In the genomic region with DNA sequence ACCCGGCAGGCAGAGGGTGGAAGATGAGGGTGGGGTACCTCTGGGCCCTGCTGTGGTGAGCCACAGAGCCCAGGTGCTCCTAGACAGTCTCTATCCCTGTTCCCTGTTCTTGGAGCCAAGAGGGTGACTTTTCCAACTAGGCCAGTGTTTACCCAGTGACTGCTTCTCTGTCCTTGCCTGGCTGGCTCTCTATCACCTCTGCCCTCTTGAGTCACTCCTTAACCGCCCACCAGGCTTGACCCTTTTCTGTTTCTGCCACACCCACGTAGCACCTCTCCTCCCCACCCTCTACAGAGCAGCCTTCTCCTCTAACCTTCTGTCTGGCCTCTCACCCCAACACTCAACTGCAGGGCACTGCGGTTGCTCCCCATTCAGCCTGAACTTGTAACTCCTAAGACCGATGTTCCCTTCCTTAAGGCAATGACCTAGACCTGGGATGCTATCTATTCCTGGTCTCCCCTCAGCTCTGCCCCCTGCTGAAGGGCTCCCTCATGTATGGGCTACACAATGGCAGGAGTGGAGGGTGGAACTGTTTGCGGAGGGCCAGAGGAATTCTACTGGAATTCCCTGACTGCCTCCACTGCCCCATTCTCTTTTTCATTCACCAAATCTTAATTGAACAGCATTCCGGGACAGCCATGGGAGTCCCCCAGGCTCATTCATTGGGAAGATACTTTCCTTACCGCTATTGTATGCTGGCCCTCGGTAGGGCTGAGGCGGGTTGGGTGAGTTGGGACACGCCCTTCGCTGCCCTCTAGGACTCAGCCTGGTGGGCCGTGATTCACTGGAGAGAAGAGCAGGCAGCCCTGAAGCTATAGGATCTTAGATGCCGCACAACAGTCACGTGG, we compare ENCODE assay signal across 9 mouse cellular contexts. TPM values are rescaled to one million over a fixed set of nuclear protein-coding genes. Genes with fewer than 3 reads are reported as not detected.
DNase-seq lines count a peak whose midpoint lies in the region; ATAC-seq lines count a peak whose summit lies in the region.
"Had no signal": no experiment of that assay in that cellular context is flagged by ENCODE, and none has a peak within 500 bp of the region (broad histone marks: within the 10 kb centered on the region; RNA-seq: fewer than 3 reads in every experiment).

No protein-coding gene starts in this region.

- WGBS in heart, embryonic 12.5 days: 21% methylated on average over 15 of the region's 15 CpGs
- WGBS in hindbrain, embryonic 14.5 days: 31% methylated on average over 15 of the region's 15 CpGs
- WGBS in midbrain, embryonic 14.5 days: 41% methylated on average over 15 of the region's 15 CpGs

- intact Hi-C loops in heart, postnatal 36 days (cut with DNase I): loop anchor here (2.0 to 5.0 kb wide), 2 partner anchors 19 to 32 kb away; no protein-coding TSS in a partner anchor

- peak overlapping the region; percentile 88 for H3K4me3 ChIP-seq in heart, embryonic 12.5 days
- peak overlapping the region; percentile 92 for H3K4me3 ChIP-seq in brown adipose tissue, adult 24 weeks (ENCODE audit: insufficient read depth, low read depth, low read length)
- H3K4me3 ChIP-seq in hindbrain, embryonic 14.5 days (replicated peaks; ENCODE audit: low read length): peak overlapping the region; percentile 54; the same call in 1 of the 2 replicates
- H3K4me3 ChIP-seq in midbrain, embryonic 14.5 days (replicated peaks; ENCODE audit: low read depth, low read length): no peak overlapping the region; the same call in 1 of the 2 replicates

- H3K36me3 ChIP-seq in heart, embryonic 12.5 days: peaks cover 8% of the 10 kb centered on the region
- no peaks in the 10 kb centered on the region for H3K36me3 ChIP-seq in hindbrain, embryonic 14.5 days (replicated peaks; ENCODE audit: control insufficient read depth, insufficient read depth)
- no peaks in the 10 kb centered on the region for H3K36me3 ChIP-seq in midbrain, embryonic 14.5 days (ENCODE audit: control insufficient read depth, insufficient read depth, low read length)

- H3K9ac ChIP-seq in heart, embryonic 12.5 days: peak overlapping the region; percentile 99
- H3K9ac ChIP-seq in hindbrain, embryonic 14.5 days: no peak overlapping the region; the same call in 1 of the 2 replicates
- H3K9ac ChIP-seq in midbrain, embryonic 14.5 days (replicated peaks; ENCODE audit: low read length): no peak overlapping the region

- no peak for ATAC-seq in heart, embryonic 12.5 days (ENCODE audit: insufficient number of reproducible peaks, low FRiP score)
- no peak for ATAC-seq in hindbrain, embryonic 14.5 days (ENCODE audit: low FRiP score)
- ATAC-seq in midbrain, embryonic 14.5 days (ENCODE audit: low FRiP score, low TSS enrichment): no peak
- ATAC-seq in erythroid progenitor cell, adult 5-6 weeks (replicated peaks; ENCODE audit: low FRiP score, poor library complexity, severe bottlenecking): no peak

- H3K9me3 ChIP-seq in heart, embryonic 12.5 days (replicated peaks): no peaks in the 10 kb centered on the region
- H3K9me3 ChIP-seq in hindbrain, embryonic 14.5 days (ENCODE audit: control insufficient read depth, low read length): no peaks in the 10 kb centered on the region
- no peaks in the 10 kb centered on the region for H3K9me3 ChIP-seq in midbrain, embryonic 14.5 days (ENCODE audit: control insufficient read depth, low read length)

- peak overlapping the region; percentile 93 for H3K27ac ChIP-seq in heart, embryonic 12.5 days (ENCODE audit: poor library complexity, severe bottlenecking)
- H3K27ac ChIP-seq in brown adipose tissue, adult 24 weeks (replicated peaks; ENCODE audit: low read depth, low read length): peak overlapping the region; percentile 97
- no peak overlapping the region for H3K27ac ChIP-seq in hindbrain, embryonic 14.5 days
- H3K27ac ChIP-seq in midbrain, embryonic 14.5 days (replicated peaks; ENCODE audit: low read depth, low read length): no peak overlapping the region

- H3K4me2 ChIP-seq in heart, embryonic 12.5 days: peak overlapping the region; percentile 95
- H3K4me2 ChIP-seq in hindbrain, embryonic 14.5 days (replicated peaks): peak overlapping the region; percentile 97
- H3K4me2 ChIP-seq in midbrain, embryonic 14.5 days (ENCODE audit: low read length): peak overlapping the region; percentile 97

- no peaks in the 10 kb centered on the region for H3K27me3 ChIP-seq in heart, embryonic 12.5 days (replicated peaks)
- H3K27me3 ChIP-seq in hindbrain, embryonic 14.5 days (ENCODE audit: control insufficient read depth, insufficient read depth, low read length): no peaks in the 10 kb centered on the region
- no peaks in the 10 kb centered on the region for H3K27me3 ChIP-seq in midbrain, embryonic 14.5 days (ENCODE audit: control insufficient read depth, insufficient read depth, low read length)

- DNase-seq in heart, postnatal 36 days: no peak
- DNase-seq in hindbrain, embryonic 14.5 days (ENCODE audit: low spot score): no peak
- DNase-seq in midbrain, embryonic 14.5 days: no peak
- DNase-seq in frontal cortex, postnatal 25 days (ENCODE audit: low spot score in 2 of 2): no peak
- no peak for DNase-seq in layer of hippocampus, postnatal 14 days (ENCODE audit: low spot score in 2 of 2)

- H3K4me1 ChIP-seq in heart, embryonic 12.5 days (replicated peaks): peaks cover 77% of the 10 kb centered on the region
- peaks cover 22% of the 10 kb centered on the region for H3K4me1 ChIP-seq in brown adipose tissue, adult 24 weeks (ENCODE audit: control insufficient read depth, insufficient read depth, insufficient read length, low read length)
- peaks cover 18% of the 10 kb centered on the region; the same call in 1 of the 2 replicates for H3K4me1 ChIP-seq in hindbrain, embryonic 14.5 days (replicated peaks; ENCODE audit: control insufficient read depth, insufficient read depth, low read length)
- peaks cover 13% of the 10 kb centered on the region for H3K4me1 ChIP-seq in midbrain, embryonic 14.5 days (ENCODE audit: control insufficient read depth, insufficient read depth, low read length)

RNA-seq across cellular contexts. Expression of gene Hspg2, which starts 1.5 kb away (rescaled TPM):
- 51.8 and 61.5 TPM in 2 replicates for polyA plus RNA-seq in heart, embryonic 12.5 days (2016; fragmentation: Nextera tagmentation; extraction: Ambion mirVana)
- total RNA-seq in heart, postnatal 36 days (2021): 100 to 1,000 TPM; 240 to 255 TPM
- 32.5 and 49.7 TPM in 2 replicates for polyA plus RNA-seq in brown adipose tissue, adult 24 weeks (2012; ENCODE audit: insufficient read depth, insufficient read length, missing spikeins)
- polyA plus RNA-seq in hindbrain, embryonic 14.5 days (2014; fragmentation: Nextera tagmentation; extraction: Ambion mirVana): 8.7 and 10.7 TPM in 2 replicates
- polyA plus RNA-seq in midbrain, embryonic 14.5 days (2014; fragmentation: Nextera tagmentation; extraction: Ambion mirVana): 2.0 and 7.6 TPM in 2 replicates
- not detected in 2 replicates for total RNA-seq in erythroid progenitor cell, adult 5-6 weeks (2015; ENCODE audit: low replicate concordance)
- total RNA-seq in erythroid progenitor cell, adult 5-6 weeks (2017; ENCODE audit: low replicate concordance): 0.13 TPM in 1 of 2 replicates, not detected in the other
- total RNA-seq in layer of hippocampus, postnatal 14 days (2021): 10 to 100 TPM; 11.5 to 17.9 TPM

RNA-seq across cellular contexts. Expression of gene 1700013G24Rik, which starts 17.0 kb away (rescaled TPM):
- not detected in 2 replicates for polyA plus RNA-seq in heart, embryonic 12.5 days (2016; fragmentation: Nextera tagmentation; extraction: Ambion mirVana)
- not detected for total RNA-seq in heart, postnatal 36 days (2021)
- not detected in 2 replicates for polyA plus RNA-seq in brown adipose tissue, adult 24 weeks (2012; ENCODE audit: insufficient read depth, insufficient read length, missing spikeins)
- polyA plus RNA-seq in hindbrain, embryonic 14.5 days (2014; fragmentation: Nextera tagmentation; extraction: Ambion mirVana): not detected in 2 replicates
- not detected in 2 replicates for polyA plus RNA-seq in midbrain, embryonic 14.5 days (2014; fragmentation: Nextera tagmentation; extraction: Ambion mirVana)
- total RNA-seq in erythroid progenitor cell, adult 5-6 weeks (2015; ENCODE audit: low replicate concordance): not detected in 2 replicates
- not detected in 2 replicates for total RNA-seq in erythroid progenitor cell, adult 5-6 weeks (2017; ENCODE audit: low replicate concordance)
- total RNA-seq in layer of hippocampus, postnatal 14 days (2021): not detected
- total RNA-seq: gastrocnemius, adult 8-10 months had no signal

RNA-seq across cellular contexts. Expression of gene Cela3b, which starts 39.7 kb away (rescaled TPM):
- polyA plus RNA-seq in heart, embryonic 12.5 days (2016; fragmentation: Nextera tagmentation; extraction: Ambion mirVana): not detected in 2 replicates
- not detected for total RNA-seq in heart, postnatal 36 days (2021)
- not detected in 2 replicates for polyA plus RNA-seq in brown adipose tissue, adult 24 weeks (2012; ENCODE audit: insufficient read depth, insufficient read length, missing spikeins)
- polyA plus RNA-seq in hindbrain, embryonic 14.5 days (2014; fragmentation: Nextera tagmentation; extraction: Ambion mirVana): not detected in 2 replicates
- not detected in 2 replicates for polyA plus RNA-seq in midbrain, embryonic 14.5 days (2014; fragmentation: Nextera tagmentation; extraction: Ambion mirVana)
- not detected in 2 replicates for total RNA-seq in erythroid progenitor cell, adult 5-6 weeks (2015; ENCODE audit: low replicate concordance)
- not detected in 2 replicates for total RNA-seq in erythroid progenitor cell, adult 5-6 weeks (2017; ENCODE audit: low replicate concordance)
- total RNA-seq in layer of hippocampus, postnatal 14 days (2021): not detected
- total RNA-seq: gastrocnemius, adult 8-10 months had no signal

Comparison
In these comparisons a context has a peak if more than half of its experiments do, and no peak if none do; other contexts are left out.
1. H3K27ac ChIP-seq: peak in heart, embryonic 12.5 days (single experiment) and brown adipose tissue, adult 24 weeks (single experiment); none in hindbrain, embryonic 14.5 days (single experiment) and midbrain, embryonic 14.5 days (single experiment).
2. Peak in every context shown above with its lines, with median percentiles within 50 percentile points of each other: H3K4me2 ChIP-seq.